Mouse (Mus musculus): ENCODE measurements at regions not wholly inside any gene's neighbourhood (a gene's known extent, or its start where the extent isn't known, plus 50 kb on each side); places are given as distances from the start of the nearest gene placed in this dataset.
"Not testable (repeated sequence)": the region's sequence is repeated elsewhere in the genome, so short reads cannot be mapped to it uniquely, and the experiment has no call there.

DNA sequence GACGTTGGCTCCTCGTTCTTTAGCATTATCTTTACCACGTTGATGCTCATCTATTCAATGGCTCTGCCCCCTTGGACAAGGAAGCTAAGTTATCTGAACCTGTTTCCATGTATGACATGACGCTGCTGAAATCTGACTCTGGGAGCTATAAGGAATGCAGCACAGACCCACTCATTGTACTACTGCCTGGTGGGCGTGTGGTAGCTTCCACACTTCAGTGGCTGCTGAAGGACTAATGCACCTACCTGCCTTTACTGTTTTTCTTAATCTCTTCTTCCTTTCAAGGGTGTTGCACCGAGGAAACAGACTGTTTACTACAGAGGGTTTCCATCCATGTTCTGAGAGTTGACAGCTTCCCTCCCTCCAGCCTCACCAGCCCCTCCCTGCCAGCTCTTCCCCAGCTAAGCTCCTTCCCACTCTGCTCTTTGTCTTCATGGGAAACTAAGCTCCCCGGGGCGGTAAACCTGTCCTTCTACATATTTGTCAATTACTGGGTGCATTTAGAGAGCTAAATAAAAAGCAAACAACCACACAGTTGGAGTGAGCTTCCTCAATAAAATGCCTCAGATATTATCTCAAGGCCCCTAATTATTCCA lies 59.3 kb upstream of the Cdk6 start:
- TF ChIP-seq CTCF, EP300 (IDR thresholded peaks at IDR 0.05; ENCODE audit: low read depth): not testable (repeated sequence)

Measured in liver, embryonic 14.5 days (tissue).